33 mouse cellular contexts compared by ENCODE assay signal in genomic region chr9:30122371-30122770, GRCm38 (mm10).
"Had no signal": no experiment of that assay in that cellular context is flagged by ENCODE, and none has a peak within 500 bp of the region (broad histone marks: within the 10 kb centered on the region; RNA-seq: fewer than 3 reads in every experiment).

No protein-coding gene starts in this region.

- H3K27ac ChIP-seq: heart, adult 2 months; heart, embryonic 10.5 days; heart, embryonic 13.5 days; heart, embryonic 15.5 days; hindbrain, embryonic 10.5 days; hindbrain, embryonic 12.5 days; hindbrain, embryonic 13.5 days; hindbrain, embryonic 14.5 days; hindbrain, embryonic 15.5 days; hindbrain, postnatal 0 days; intestine, embryonic 15.5 days; kidney, embryonic 15.5 days; kidney, postnatal 0 days; layer of hippocampus, adult 2 months; left cerebral cortex, adult 2 months had no signal

- ATAC-seq: hindbrain, embryonic 16.5 days; hindbrain, postnatal 0 days; inflammation-experienced regulatory T-cells, adult 6 months; intestine, embryonic 15.5 days; intestine, embryonic 16.5 days; intestine, postnatal 0 days had no signal

- H3K4me1 ChIP-seq: heart, embryonic 10.5 days; heart, embryonic 12.5 days; heart, embryonic 13.5 days; heart, embryonic 15.5 days; hindbrain, embryonic 12.5 days; hindbrain, embryonic 13.5 days; hindbrain, embryonic 15.5 days; intestine, embryonic 15.5 days had no signal

- H3K4me3 ChIP-seq: heart, adult 2 months; heart, embryonic 10.5 days; heart, embryonic 12.5 days; heart, embryonic 13.5 days; heart, embryonic 15.5 days; hindbrain, embryonic 10.5 days; hindbrain, embryonic 12.5 days; hindbrain, embryonic 13.5 days; hindbrain, embryonic 15.5 days; intestine, embryonic 15.5 days; kidney, embryonic 15.5 days; layer of hippocampus, adult 2 months; left cerebral cortex, adult 2 months had no signal

- H3K9me3 ChIP-seq: heart, embryonic 10.5 days; heart, embryonic 12.5 days; heart, embryonic 13.5 days; heart, embryonic 15.5 days; hindbrain, embryonic 10.5 days; hindbrain, embryonic 12.5 days; hindbrain, embryonic 13.5 days; hindbrain, embryonic 15.5 days; intestine, embryonic 15.5 days; kidney, embryonic 15.5 days had no signal

- H3K27me3 ChIP-seq: heart, embryonic 12.5 days; heart, embryonic 13.5 days; heart, embryonic 15.5 days; hindbrain, embryonic 12.5 days; hindbrain, embryonic 13.5 days; hindbrain, embryonic 15.5 days; intestine, embryonic 15.5 days; kidney, embryonic 15.5 days had no signal

- H3K4me2 ChIP-seq: heart, embryonic 11.5 days; heart, embryonic 12.5 days; heart, embryonic 13.5 days; heart, embryonic 15.5 days; hindbrain, embryonic 12.5 days; hindbrain, embryonic 13.5 days; hindbrain, embryonic 14.5 days; hindbrain, embryonic 15.5 days; intestine, embryonic 15.5 days; kidney, embryonic 15.5 days had no signal

- H3K36me3 ChIP-seq: heart, embryonic 10.5 days; heart, embryonic 12.5 days; heart, embryonic 13.5 days; heart, embryonic 15.5 days; hindbrain, embryonic 10.5 days; hindbrain, embryonic 12.5 days; hindbrain, embryonic 13.5 days; hindbrain, embryonic 15.5 days; intestine, embryonic 15.5 days; kidney, embryonic 15.5 days had no signal

- DNase-seq: heart, adult 2 months; heart, postnatal 10 days; heart, postnatal 14 days; heart, postnatal 36 days; heart, postnatal 4 days; kidney, adult 11 months; kidney, adult 18-20 months; kidney, adult 8-10 months; kidney, postnatal 10 days; kidney, postnatal 14 days; kidney, postnatal 36 days; layer of hippocampus, adult 9-11 months; layer of hippocampus, postnatal 36 days had no signal

- H3K9ac ChIP-seq: heart, embryonic 12.5 days; heart, embryonic 13.5 days; heart, embryonic 15.5 days; hindbrain, embryonic 12.5 days; hindbrain, embryonic 13.5 days; hindbrain, embryonic 14.5 days; hindbrain, embryonic 15.5 days; intestine, embryonic 15.5 days; kidney, embryonic 15.5 days had no signal
